Mouse (Mus musculus) bone marrow macrophage, adult 2 months (primary cell): Measurements from ENCODE around the gene Nat8f7.
"Not testable (repeated sequence)": the region's sequence is repeated elsewhere in the genome, so short reads cannot be mapped to it uniquely, and the experiment has no call there.

Experiments
- CTCF ChIP-seq: IDR thresholded peaks from 2 replicates; pipeline ENCODE4 v1.5.1; 2012; ENCODE audit warnings: low read depth, mild to moderate bottlenecking, low read length, moderate library complexity
- POLR2A ChIP-seq: IDR thresholded peaks from 2 replicates; pipeline ENCODE4 v1.6.1; 2012; ENCODE audit warnings: mild to moderate bottlenecking, low read depth, low read length, borderline replicate concordance

GRCm38 (mm10) chr6:85709206-85709605 lies 3.8 kb downstream of the Nat8f7 start:
- TF ChIP-seq POLR2A, CTCF: not testable (repeated sequence)
